Mouse (Mus musculus): Measurements from ENCODE around the gene Tarsl2.

The Tarsl2 gene

DNA sequence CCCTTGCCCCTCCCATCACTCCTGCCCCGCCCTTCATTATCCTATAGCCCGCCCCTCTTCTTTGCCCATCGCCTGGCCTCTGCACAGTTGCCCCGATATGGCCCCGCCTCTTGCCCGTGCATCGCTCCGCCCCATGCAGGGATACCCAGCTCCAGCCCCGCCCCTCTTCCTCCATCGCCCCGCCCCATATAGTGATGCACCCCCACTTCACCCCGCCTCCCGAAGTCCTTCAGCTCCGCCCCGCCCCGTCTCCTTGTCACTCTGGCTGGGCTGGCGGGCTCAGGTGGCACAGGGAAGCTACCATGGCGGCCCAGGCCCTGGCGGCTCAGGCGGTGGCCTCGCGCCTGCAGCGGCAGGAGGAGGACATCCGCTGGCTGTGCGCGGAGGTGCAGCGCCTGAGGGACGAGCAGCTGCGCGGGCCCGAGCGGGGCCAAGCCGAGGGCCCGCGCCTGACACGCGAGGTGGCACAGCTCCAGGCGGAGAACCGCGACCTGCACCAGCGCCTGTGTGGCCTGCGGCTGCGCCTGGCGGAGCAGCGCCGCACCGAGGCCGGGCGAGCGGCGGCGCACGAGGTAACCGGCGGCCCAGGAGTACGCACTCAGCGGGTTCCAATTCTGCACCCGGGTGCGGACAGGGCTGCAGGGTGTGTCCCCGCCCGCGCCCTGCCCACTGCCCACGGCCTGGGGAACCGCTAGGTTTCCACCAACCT, at the start of gene Tarsl2:
Gene Tarsl2, plus strand, starts transcription at position 256 of the 709 bp plus-strand sequence.
- peak; percentile 98 for DNase-seq

DNA sequence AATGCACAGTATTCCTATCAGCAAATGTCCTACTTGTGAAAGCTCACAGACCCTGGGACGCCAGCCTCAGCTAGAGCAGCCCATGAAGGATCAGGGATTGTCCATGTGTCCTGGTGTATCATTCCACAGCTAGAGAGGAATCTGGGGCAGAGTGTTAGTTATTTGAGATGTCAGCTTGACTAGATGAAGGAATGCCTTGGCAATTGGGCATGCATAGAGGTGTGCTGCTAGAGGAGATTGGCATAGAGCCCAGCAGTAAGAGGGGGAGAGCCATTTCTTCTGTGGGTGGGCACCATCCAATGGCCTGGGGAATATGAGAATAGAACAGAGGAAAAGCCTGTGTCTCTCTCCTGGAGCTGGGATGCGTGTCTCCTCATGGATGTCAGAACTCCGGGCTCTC, 38.6 kb upstream of the Tarsl2 start:
- DNase-seq = no peak

- DNase-seq = no peak
These were observed 37.7 kb upstream of the Tarsl2 start for GRCm38 (mm10) chr7:65607003-65607402.

DNA sequence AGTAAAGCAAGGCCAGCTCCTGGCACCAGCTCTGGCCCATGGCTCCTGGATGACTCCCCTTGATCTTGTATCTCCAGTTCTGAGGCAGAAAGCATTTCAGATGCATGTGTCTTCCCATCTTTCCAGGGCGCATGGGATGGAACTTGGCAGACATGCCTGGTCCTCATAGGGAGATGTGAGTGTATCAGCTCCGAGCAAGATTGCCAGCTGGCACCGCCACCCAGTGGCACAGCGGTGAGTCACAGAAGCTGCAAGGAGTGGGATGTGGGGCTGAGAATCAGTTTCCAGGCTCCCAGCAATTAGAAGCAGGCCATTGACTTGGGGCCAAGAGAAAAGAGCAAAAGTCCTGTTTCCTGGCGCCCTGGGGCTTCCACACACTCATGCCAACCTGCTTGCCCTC, 34.5 kb upstream of the Tarsl2 start:
- DNase-seq = peak; percentile 90 to 94

GRCm38 (mm10) chr7:65610673-65611072, 34.0 kb upstream of the Tarsl2 start:
- no peak for DNase-seq

DNA sequence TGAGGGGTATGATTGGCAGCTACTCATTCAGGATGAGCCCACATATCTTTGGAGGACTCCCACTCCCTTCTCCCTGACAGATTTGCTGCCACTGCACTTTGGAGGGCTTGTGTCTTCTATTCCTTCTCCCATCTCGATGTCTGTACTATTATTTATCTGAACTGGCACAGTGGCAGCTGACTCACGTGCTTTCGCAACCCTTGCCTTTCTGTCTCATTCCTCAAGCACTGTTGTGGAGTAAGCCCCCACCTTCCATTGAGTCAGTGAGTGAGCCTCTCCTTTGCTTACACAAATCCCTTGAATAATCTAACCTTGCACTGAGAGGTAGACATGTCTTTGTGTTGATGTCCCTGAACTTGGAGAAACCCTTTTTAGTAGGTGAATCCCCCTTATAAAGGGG, 33.4 kb upstream of the Tarsl2 start:
- DNase-seq = no peak

GRCm38 (mm10) chr7:65613723-65614122, 31.0 kb upstream of the Tarsl2 start:
- DNase-seq = no peak

GRCm38 (mm10) chr7:65618751-65619150, 25.9 kb upstream of the Tarsl2 start:
- no peak for DNase-seq

- DNase-seq = no peak
These were observed 24.0 kb upstream of the Tarsl2 start for GRCm38 (mm10) chr7:65620746-65621145.

GRCm38 (mm10) chr7:65623330-65623729, 21.4 kb upstream of the Tarsl2 start:
- no peak for DNase-seq

DNA sequence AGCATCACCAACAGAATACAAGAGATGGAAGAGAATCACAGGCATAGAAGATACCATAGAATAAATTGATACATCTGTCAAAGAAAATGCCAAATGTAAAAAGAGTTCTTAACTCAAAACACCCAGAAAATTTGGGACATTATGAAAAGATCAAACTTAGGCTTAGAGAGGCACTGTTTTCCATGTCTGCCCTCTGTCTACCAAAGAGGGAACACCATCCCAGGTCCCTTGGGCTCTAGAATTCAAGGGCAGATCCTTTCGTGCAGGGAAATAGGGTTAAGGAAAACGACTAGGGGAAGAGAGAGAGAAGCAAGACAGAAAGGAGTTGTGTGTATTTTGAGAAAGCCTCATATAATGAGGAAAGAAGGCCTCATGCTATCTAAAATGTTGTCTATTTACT, 19.2 kb upstream of the Tarsl2 start:
- no peak for DNase-seq

- no peak for DNase-seq
These were observed 14.9 kb upstream of the Tarsl2 start for GRCm38 (mm10) chr7:65629846-65630245.

DNA sequence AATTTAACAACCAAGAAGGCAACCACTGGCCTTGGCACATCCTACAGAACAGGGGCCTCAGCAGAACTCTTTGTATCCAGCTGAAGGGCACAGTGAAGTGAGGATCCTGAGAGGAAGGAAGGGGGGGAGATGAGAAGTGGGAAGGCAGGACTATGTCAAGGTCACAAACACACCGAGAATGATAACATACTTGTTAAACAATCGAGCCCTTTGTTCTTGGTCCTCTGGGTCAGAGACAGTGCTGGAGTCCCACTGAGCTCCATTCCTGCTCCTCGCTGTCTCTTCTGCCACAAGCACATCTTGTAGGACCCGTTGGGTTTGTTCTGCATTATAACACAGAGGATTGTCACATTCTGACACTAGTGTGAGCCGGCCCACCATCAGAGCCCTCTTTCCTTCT, 14.0 kb upstream of the Tarsl2 start:
- DNase-seq = no peak

DNA sequence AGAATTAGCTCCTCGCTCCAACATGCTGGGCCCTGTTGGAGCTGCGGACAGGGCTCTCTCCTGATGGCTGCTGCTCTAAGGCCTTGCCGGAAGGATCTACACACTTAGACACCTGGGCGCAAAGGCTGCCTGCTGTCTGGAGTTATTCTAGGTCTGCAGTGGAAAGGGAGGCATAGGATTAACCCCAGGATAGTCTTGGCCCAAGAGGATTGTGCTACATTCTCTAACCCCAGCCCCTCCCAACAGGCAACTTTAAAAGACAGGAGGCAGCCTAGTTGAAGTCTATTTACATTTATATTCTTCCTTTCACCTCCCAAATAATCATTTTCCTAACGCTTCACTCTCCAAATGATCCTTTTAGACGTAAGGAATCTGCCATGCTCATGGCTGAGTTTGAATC, 8.9 kb upstream of the Tarsl2 start:
- no peak for DNase-seq

DNA sequence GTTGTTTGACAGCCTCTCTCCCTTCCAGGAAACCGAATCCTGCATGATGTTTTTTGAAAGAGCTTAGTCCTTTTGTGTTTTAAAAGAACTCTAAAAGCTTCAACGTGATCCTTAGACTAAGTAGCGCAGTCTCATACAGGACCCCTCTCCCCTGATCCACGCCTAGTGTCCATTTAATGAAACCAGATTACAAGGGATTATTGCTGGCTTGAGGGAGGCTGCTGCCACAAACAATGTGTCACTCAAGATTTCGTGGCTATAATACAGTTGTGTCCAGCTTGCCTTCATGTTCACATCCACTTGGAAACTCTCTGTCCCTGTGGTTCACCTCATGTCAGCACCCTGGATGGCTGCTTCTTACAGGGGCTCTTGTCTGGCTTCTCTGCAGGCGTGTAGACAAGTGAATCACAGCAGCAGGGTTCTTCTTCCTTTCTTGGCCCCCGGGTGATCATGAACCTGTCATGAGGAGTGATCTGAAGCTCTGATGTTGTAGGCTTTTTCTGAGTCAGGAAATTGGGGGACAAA, 8.3 kb upstream of the Tarsl2 start:
- no peak for DNase-seq

DNA sequence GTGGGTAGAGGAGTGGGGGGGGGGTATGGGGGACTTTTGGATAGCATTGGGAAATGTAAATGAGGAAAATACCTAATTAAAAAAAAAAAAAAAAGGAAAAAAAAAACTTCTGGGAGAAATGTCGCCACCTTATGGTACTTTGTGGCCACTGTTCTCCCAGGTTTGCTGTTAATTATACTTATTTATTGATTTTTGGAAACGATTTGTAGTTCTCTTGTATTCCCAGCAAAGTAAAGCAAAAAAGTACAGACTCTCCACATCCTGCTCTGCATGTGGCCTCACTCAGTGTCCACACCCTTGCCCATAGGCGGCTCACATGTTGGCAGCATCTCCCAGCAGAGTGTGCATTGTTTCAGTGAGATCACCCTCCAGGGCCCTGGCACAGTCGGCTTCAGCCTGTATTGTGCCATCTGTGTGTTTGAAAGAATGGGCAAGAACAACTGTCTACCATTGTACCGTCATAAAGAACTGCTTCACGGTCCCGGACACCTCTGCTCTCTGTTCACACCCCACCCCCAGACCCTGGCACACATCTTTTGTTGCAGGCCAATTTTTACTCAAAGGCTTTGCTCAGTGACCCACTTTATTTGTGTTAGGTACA, 6.4 kb upstream of the Tarsl2 start:
- peak; percentile 31 to 48 for DNase-seq

DNA sequence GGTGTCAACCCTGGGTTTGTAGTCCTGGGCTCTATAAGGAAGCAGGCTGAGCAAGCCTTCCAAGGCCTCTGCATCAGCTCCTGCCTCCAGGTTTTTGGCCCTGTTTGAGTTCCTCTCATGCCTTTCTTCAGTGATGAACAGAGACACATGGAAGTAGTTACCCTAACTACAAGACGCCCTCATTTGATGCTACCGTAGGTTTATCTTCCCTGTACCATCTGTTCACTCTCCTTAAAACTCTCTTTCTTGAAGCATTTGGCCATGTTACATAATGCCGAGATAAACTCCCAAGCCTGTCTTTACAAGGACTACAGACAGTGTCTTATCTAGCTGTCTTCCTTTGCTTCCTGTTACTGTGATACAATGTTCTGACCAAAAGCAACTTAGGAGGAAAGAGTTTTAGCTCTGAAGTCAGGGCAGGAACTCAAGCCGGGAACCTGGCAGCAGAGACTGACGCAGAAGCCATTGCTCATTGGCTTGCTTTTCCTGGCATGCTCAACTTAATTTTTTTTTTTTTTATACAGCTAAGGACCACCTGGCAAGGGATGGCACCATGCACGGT, 4.8 kb upstream of the Tarsl2 start:
- peak; percentile 37 to 57 for DNase-seq

DNA sequence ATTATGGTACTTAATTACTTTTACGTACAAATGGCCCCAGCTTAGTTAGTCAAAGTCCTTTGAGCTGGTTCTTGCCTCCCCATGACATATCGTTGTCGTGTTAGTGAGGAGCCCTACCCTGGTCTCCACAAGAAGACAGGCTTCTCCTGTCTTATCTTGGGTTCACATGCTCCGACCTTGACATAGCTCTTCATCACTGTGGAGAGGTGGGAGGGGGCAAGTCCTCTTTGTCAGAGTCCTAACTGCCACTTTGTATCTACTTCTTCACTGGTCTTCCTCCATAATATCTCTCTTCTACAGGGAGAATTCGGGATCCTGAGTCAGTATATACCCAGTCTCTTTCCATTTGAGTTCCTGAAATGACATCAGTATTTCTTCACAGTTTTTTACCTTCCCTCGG, 4.0 kb upstream of the Tarsl2 start:
- no peak for DNase-seq

DNA sequence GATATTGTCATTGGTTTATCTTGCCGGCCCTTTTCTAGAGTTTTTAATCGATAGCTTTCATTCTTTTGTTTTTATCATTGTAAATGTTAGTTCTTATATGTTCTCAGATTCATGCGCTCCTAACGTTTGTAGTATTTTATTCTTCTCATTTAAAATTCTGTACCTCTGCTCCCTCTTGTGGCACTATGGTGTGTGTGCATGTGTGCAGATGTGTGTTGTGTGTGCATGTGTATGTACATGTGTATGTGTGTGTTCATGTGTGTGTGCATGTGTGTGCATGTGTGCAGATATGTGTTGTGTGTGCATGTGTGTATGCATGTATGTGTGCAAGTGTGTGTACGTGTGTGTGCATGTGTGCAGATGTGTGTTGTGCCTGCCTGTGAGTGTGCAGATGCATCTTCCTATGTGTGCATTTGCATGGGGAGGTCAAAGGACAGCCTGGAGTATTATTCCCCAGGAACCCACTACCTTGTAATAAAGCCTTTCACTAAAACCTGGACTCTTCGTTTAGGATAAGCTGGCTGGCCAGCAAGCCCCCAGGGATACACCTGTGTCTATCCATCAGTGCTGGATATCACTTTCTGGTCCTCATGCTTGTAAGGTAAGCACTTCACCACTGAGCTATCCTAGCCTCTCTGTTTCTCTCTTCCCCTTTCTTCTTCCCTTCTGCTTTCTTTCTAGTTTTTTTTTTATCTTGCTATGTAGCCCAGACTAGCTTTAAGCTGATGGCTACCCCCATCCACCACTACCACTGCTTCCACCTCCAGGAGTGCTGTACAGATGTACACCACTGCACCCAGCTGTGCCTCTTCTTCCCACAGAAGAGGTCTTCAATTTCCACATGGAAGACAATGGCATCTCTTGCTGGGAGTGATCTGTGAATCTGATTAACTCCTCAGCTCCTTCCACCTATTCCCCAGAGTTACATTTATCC, 2.1 kb upstream of the Tarsl2 start:
- peak in 1 of 2 experiments; percentile 16 for DNase-seq

- peak in 1 of 2 experiments; percentile 16 for DNase-seq
These were observed 757 bp upstream of the Tarsl2 start for GRCm38 (mm10) chr7:65643861-65644421.

DNA sequence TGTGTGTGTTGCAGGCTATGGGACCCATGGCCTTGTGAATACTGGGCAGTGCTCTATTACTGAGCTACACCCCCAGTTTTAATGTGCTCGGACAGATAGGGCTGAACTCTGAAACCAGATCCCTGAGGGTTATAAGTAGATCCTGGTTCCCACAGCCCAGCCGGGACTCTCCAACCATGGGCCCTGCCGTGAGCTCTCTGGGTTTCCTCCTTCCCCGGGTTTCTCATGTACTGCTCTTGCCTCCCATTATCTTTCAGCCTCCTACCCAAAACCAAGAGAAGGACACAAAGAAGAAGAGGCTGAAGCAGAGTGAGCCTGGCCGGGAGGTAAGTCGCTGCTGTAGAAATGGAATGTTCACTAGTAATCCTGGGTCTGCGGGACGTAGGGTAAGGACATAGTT, 1.3 kb downstream of the Tarsl2 start:
- DNase-seq = no peak

- no peak for DNase-seq
These were observed 6.0 kb downstream of the Tarsl2 start for GRCm38 (mm10) chr7:65650662-65651061.

All from cerebellum, postnatal 14 days (tissue).